Mouse (Mus musculus): ENCODE measurements at regions not wholly inside any gene's neighbourhood (a gene's known extent, or its start where the extent isn't known, plus 50 kb on each side); places are given as distances from the start of the nearest gene placed in this dataset.

- H3K27me3 ChIP-seq (ENCODE audit: control insufficient read depth, insufficient read depth, low read length, poor library complexity, severe bottlenecking), result no peaks in the 10 kb centered on the region
- DNase-seq (ENCODE audit: low read depth, low spot score), result peak; percentile 80
- H3K36me3 ChIP-seq (ENCODE audit: control insufficient read depth, insufficient read depth, low read length, poor library complexity, severe bottlenecking), result no peaks in the 10 kb centered on the region
These were observed 62.8 kb upstream of the Las1l start for GRCm38 (mm10) chrX:96019556-96019955.

- Histone ChIP-seq H3K27me3 (ENCODE audit: control insufficient read depth, insufficient read depth, low read length, poor library complexity, severe bottlenecking) (no peaks in the 10 kb centered on the region), H3K36me3 (ENCODE audit: control insufficient read depth, insufficient read depth, low read length, poor library complexity, severe bottlenecking) (no peaks in the 10 kb centered on the region)
- no peak for DNase-seq (ENCODE audit: low read depth, low spot score)
These were observed 63.6 kb upstream of the Las1l start for GRCm38 (mm10) chrX:96020407-96020806.

- Histone ChIP-seq H3K36me3 (ENCODE audit: control insufficient read depth, insufficient read depth, low read length, poor library complexity, severe bottlenecking) (no peaks in the 10 kb centered on the region), H3K27me3 (ENCODE audit: control insufficient read depth, insufficient read depth, low read length, poor library complexity, severe bottlenecking) (no peaks in the 10 kb centered on the region)
- no peak for DNase-seq (ENCODE audit: low read depth, low spot score)
These were observed 68.6 kb upstream of the Las1l start for GRCm38 (mm10) chrX:96025374-96025773.

- no peaks in the 10 kb centered on the region for H3K27me3 ChIP-seq (ENCODE audit: control insufficient read depth, insufficient read depth, low read length, poor library complexity, severe bottlenecking)
- DNase-seq (ENCODE audit: low read depth, low spot score), result peak; percentile 40
- H3K36me3 ChIP-seq (ENCODE audit: control insufficient read depth, insufficient read depth, low read length, poor library complexity, severe bottlenecking), result no peaks in the 10 kb centered on the region
These were observed 69.1 kb upstream of the Las1l start for GRCm38 (mm10) chrX:96025876-96026275.

GRCm38 (mm10) chrX:96031591-96031990, 64.3 kb upstream of the Msn start:
- DNase-seq (ENCODE audit: low read depth, low spot score), result no peak
- no peaks in the 10 kb centered on the region for H3K27me3 ChIP-seq (ENCODE audit: control insufficient read depth, insufficient read depth, low read length, poor library complexity, severe bottlenecking)
- no peaks in the 10 kb centered on the region for H3K36me3 ChIP-seq (ENCODE audit: control insufficient read depth, insufficient read depth, low read length, poor library complexity, severe bottlenecking)

- no peak for DNase-seq (ENCODE audit: low read depth, low spot score)
- no peaks in the 10 kb centered on the region for H3K27me3 ChIP-seq (ENCODE audit: control insufficient read depth, insufficient read depth, low read length, poor library complexity, severe bottlenecking)
These were observed 60.5 kb upstream of the Msn start for GRCm38 (mm10) chrX:96035307-96035706.

GRCm38 (mm10) chrX:96042193-96042592, 53.6 kb upstream of the Msn start:
- Histone ChIP-seq H3K36me3 (ENCODE audit: control insufficient read depth, insufficient read depth, low read length, poor library complexity, severe bottlenecking) (no peaks in the 10 kb centered on the region), H3K27me3 (ENCODE audit: control insufficient read depth, insufficient read depth, low read length, poor library complexity, severe bottlenecking) (no peaks in the 10 kb centered on the region)
- DNase-seq (ENCODE audit: low read depth, low spot score), result no peak

More at GRCm38 (mm10) chrX:96035307-96035706, 60.5 kb upstream of the Msn start:
- H3K36me3 ChIP-seq (ENCODE audit: control insufficient read depth, insufficient read depth, low read length, poor library complexity, severe bottlenecking), result no peaks in the 10 kb centered on the region
